Mouse (Mus musculus) kidney, adult 2 months (tissue): ENCODE data around the gene Prkg1.

Experiments
- CTCF ChIP-seq: fragments of 200-500 bp; conservative IDR thresholded peaks from 2 replicates; pipeline ENCODE4 v1.5.1; 2011; ENCODE audit warnings: low read depth, mild to moderate bottlenecking, control low read depth, low read length, moderate library complexity, mixed read lengths; ENCODE audit not compliant: insufficient read depth, insufficient read length
- POLR2A ChIP-seq: fragments of 200-500 bp; IDR thresholded peaks from one replicate; pipeline ENCODE4 v1.6.1; 2011; ENCODE audit warnings: low read depth, low read length, control low read depth

DNA sequence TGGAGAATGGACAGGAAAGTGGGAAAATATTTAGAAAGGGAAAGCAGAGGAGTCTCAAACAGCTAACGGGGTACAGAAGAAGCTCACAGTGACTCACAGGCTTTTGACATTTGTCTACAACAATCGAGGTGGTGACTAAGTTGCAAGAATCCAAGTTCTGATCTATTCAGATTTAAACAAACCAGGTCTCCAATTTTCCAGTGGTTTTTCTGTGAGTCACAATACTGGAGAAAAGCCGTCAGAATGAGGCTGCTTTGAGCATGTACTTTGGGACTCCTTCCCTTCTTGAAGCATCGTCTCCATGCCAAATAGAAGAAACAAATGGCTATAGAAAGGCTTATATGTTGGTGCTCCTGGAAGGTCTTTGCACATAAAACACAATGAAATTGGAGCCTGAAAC lies 151.7 kb downstream of the Prkg1 start:
- TF ChIP-seq CTCF (no peak), POLR2A (no peak)
